Mouse (Mus musculus) c-Kit-positive CD71-negative TER-119-negative erythroid progenitor cells, embryonic 14.5 days (primary cell): ENCODE data around the gene S100a6.

ENCODE experiments used
- DNase-seq: peaks from one replicate; pipeline ENCODE4 v3.0.0-alpha.2; 2013; ENCODE audit warnings: low read depth

The S100a6 gene

GRCm38 (mm10) chr3:90612728-90613291, at the start of gene S100a6:
TSS of gene S100a6 (plus strand) at chr3:90612882.
- DNase-seq, result no peak

GRCm38 (mm10) chr3:90574691-90575090, 38.0 kb upstream of the S100a6 start:
- DNase-seq, result no peak

GRCm38 (mm10) chr3:90575320-90575719, 37.4 kb upstream of the S100a6 start:
- no peak for DNase-seq

- DNase-seq, result no peak
Measured at GRCm38 (mm10) chr3:90576351-90577001, 36.2 kb upstream of the S100a6 start.

GRCm38 (mm10) chr3:90579433-90579832, 33.2 kb upstream of the S100a6 start:
- no peak for DNase-seq

GRCm38 (mm10) chr3:90581141-90581540, 31.5 kb upstream of the S100a6 start:
- DNase-seq, result no peak

- no peak for DNase-seq
Measured at GRCm38 (mm10) chr3:90582156-90582555, 30.5 kb upstream of the S100a6 start.

- no peak for DNase-seq
Measured at GRCm38 (mm10) chr3:90582556-90582955, 30.1 kb upstream of the S100a6 start.

GRCm38 (mm10) chr3:90583893-90584292, 28.8 kb upstream of the S100a6 start:
- DNase-seq, result no peak

GRCm38 (mm10) chr3:90585595-90585994, 27.1 kb upstream of the S100a6 start:
- DNase-seq, result no peak

- no peak for DNase-seq
Measured at GRCm38 (mm10) chr3:90586016-90586643, 26.6 kb upstream of the S100a6 start.

- peak; percentile 83 for DNase-seq
Measured at GRCm38 (mm10) chr3:90586906-90587305, 25.8 kb upstream of the S100a6 start.

- DNase-seq, result no peak
Measured at GRCm38 (mm10) chr3:90587361-90588101, 25.2 kb upstream of the S100a6 start.

GRCm38 (mm10) chr3:90589390-90589789, 23.3 kb upstream of the S100a6 start:
- no peak for DNase-seq

- no peak for DNase-seq
Measured at GRCm38 (mm10) chr3:90589947-90590346, 22.7 kb upstream of the S100a6 start, which contains the start of gene S100a2. TSS of gene S100a2 (plus strand) at chr3:90590247.

- no peak for DNase-seq
Measured at GRCm38 (mm10) chr3:90594466-90594865, 18.2 kb upstream of the S100a6 start.

GRCm38 (mm10) chr3:90595556-90595955, 17.1 kb upstream of the S100a6 start:
- DNase-seq, result no peak

GRCm38 (mm10) chr3:90596810-90597209, 15.9 kb upstream of the S100a6 start:
- DNase-seq, result no peak

GRCm38 (mm10) chr3:90597736-90598135, 14.9 kb upstream of the S100a6 start:
- DNase-seq, result no peak

- no peak for DNase-seq
Measured at GRCm38 (mm10) chr3:90598212-90598611, 14.5 kb upstream of the S100a6 start.

GRCm38 (mm10) chr3:90599401-90599800, 13.3 kb upstream of the S100a6 start:
- no peak for DNase-seq

GRCm38 (mm10) chr3:90600036-90600435, 12.6 kb upstream of the S100a6 start:
- DNase-seq, result no peak
